Mouse (Mus musculus): ENCODE results near the gene Tbc1d15. TPM values are rescaled to one million over a fixed set of nuclear protein-coding genes. Genes with fewer than 3 reads are reported as not detected.

The Tbc1d15 gene
- 31.6 and 36.7 TPM in 2 replicates for polyA plus RNA-seq (2015; fragmentation: Nextera tagmentation; extraction: Ambion mirVana)

DNA sequence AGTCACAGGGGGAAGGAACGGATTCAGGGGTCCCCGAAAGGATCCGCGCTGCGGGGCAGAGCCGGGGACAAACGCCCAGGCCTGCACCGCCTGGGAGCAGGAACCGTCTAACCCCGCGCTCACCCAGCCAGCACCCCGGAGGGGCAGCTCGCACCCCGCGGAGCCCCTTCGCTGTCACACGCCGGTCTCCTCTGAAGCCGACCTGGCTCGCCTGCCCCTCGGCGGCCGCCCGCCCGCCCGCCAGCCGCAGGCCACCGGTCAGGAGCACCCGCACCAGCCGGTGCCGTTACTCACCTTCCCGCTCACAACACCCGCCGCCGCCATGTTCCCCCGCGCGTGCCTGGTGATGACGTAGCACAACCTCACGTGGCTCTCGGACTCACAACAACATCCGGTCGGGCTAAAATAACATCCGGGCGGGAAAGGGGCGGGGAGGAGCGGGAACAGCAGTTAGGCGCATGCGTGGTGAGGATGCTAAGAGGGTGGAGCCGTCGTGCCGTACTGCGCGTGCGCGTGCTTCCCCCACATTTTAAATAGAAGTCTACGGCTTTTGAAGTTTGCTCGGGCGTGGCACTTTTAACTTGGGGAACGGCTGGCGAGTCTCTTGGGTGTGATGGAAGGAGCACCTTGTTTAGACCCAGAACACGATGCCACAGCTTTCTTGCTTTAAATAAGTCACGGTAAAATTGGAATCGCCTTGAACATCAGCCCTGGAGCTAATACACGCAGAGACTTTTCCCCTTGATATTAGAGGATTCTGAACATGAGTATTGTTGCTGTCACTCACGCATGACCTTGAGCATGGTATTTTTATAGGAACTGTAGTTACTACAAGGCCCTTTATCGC, at the start of gene Tbc1d15:
Tbc1d15 (minus strand) TSS at position 380 of the 847 bp plus-strand sequence.
- H3K4me1 ChIP-seq (replicated peaks): peaks cover 31% of the 10 kb centered on the region
- peak within 1 kb of the TSS; percentile 93 for H3K4me3 ChIP-seq
- peak within 1 kb of the TSS; percentile 92 for H3K9ac ChIP-seq
- no peaks in the 10 kb centered on the region for H3K27me3 ChIP-seq
- ATAC-seq (ENCODE audit: low FRiP score): peak; percentile 97
- no peaks in the 10 kb centered on the region for H3K9me3 ChIP-seq
- 0 out of 2 replicates have a peak within 1 kb of the TSS, but pooled peaks have one; percentile 37 for H3K27ac ChIP-seq
- no peaks in the 10 kb centered on the region for H3K36me3 ChIP-seq
- WGBS: under 1% methylated on average over 67 of the region's 67 CpGs
- peak within 1 kb of the TSS; percentile 75 for H3K4me2 ChIP-seq

DNA sequence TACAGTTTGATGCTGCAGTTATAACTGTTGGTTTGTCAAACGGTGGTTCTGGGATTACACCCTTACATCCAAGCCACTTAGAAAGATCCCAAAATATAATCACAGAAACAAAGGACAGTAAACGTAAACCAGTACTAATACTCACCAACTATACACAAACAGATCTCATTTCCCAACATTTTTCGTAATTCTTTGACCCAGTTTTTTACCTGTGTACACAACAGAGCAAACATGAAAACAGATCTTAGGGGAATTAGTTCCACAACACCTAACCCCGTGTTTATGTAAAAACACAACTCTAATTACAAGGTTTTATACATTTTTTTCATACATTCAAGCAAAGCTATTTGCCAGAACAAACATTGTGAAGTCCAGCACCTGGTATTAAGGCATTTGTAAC, 47.4 kb upstream of the Tbc1d15 start:
- H3K27me3 ChIP-seq: no peaks in the 10 kb centered on the region
- no peaks in the 10 kb centered on the region for H3K9me3 ChIP-seq
- ATAC-seq (ENCODE audit: low FRiP score): no peak
- no peak overlapping the region for H3K9ac ChIP-seq
- no peak overlapping the region for H3K4me3 ChIP-seq
- H3K4me2 ChIP-seq: no peak overlapping the region
- WGBS: 92% methylated on average over 4 of the region's 4 CpGs
- H3K4me1 ChIP-seq (replicated peaks): no peaks in the 10 kb centered on the region
- peaks cover 68% of the 10 kb centered on the region for H3K36me3 ChIP-seq
- H3K27ac ChIP-seq: no peak overlapping the region

DNA sequence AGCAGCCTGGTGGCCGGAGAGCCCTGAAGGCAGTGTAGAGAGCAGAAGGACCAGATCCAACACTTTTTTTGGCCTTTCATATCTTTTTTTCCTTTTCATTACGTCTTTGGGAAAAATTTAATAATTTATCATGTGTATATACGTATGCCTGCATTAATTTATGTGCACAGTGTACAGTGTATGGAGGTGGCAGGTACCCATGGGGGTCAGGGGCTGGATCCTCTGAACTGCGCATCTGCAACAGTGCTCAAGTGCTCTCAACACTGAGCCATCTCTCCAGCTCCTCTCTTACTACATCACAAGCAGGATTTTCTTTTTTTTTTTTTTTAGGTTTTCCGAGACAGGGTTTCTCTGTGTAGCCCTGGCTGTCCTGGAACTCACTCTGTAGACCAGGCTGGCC, 46.3 kb upstream of the Tbc1d15 start:
- Histone ChIP-seq H3K36me3 (peaks cover 77% of the 10 kb centered on the region), H3K4me1 (replicated peaks) (no peaks in the 10 kb centered on the region), H3K27me3 (no peaks in the 10 kb centered on the region), H3K9me3 (no peaks in the 10 kb centered on the region), H3K27ac (no peak overlapping the region), H3K4me3 (no peak overlapping the region), H3K9ac (no peak overlapping the region), H3K4me2 (no peak overlapping the region)
- WGBS: 97% methylated on average over 5 of the region's 5 CpGs
- ATAC-seq (ENCODE audit: low FRiP score): no peak

DNA sequence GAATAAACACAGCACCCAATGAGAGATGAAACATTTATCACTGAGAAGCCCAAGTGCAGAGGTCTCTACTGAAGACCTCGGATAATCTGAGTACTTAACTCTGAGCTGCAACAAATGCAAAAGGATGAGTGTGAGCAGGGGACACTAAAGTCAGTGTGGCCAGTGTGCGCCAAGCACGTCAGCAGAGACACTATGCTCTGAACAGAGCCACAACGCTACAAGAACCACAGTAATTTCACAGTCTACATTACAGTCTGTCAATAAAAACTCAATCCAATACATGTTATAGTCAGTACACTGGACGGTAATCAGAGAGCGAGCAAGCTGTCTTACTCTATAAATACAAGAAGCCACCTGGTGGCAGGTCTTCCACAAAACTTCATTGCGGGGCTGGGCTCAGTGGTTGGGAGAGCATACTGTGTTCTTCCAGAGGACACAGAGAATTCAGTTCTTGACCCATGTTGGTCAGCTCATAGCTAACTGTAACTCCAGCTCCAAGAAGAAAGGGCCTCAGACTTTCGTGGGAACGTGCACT, 45.2 kb upstream of the Tbc1d15 start:
- Histone ChIP-seq H3K27me3 (no peaks in the 10 kb centered on the region), H3K4me2 (no peak overlapping the region), H3K9me3 (no peaks in the 10 kb centered on the region), H3K27ac (no peak overlapping the region), H3K36me3 (peaks cover 83% of the 10 kb centered on the region), H3K9ac (no peak overlapping the region), H3K4me1 (replicated peaks) (no peaks in the 10 kb centered on the region), H3K4me3 (no peak overlapping the region)
- ATAC-seq (ENCODE audit: low FRiP score): no peak
- 87% methylated on average over 9 of the region's 9 CpGs for WGBS

DNA sequence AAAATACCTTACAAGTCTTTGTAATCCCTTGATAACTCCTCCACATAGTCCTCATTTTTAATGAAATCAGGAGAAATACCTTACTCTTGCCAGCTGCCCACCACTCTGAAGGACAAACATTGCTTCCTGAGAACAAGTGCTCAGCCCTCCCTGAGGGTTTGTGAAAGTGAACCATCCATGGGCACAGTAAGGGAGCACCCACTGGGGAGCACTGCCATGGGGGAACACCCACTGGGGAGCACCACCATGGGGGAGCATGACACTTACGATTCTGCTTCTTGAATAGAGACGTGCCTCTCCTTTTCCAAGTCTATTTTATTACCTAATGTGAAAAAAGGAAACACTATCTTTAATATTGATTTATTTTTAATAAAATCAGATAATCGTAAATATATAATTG, 43.9 kb upstream of the Tbc1d15 start:
- Histone ChIP-seq H3K4me2 (no peak overlapping the region), H3K4me1 (replicated peaks) (no peaks in the 10 kb centered on the region), H3K36me3 (peaks cover 80% of the 10 kb centered on the region), H3K27ac (no peak overlapping the region), H3K4me3 (no peak overlapping the region), H3K9me3 (no peaks in the 10 kb centered on the region), H3K9ac (no peak overlapping the region), H3K27me3 (no peaks in the 10 kb centered on the region)
- 97% methylated on average over 3 of the region's 3 CpGs for WGBS
- ATAC-seq (ENCODE audit: low FRiP score): no peak

DNA sequence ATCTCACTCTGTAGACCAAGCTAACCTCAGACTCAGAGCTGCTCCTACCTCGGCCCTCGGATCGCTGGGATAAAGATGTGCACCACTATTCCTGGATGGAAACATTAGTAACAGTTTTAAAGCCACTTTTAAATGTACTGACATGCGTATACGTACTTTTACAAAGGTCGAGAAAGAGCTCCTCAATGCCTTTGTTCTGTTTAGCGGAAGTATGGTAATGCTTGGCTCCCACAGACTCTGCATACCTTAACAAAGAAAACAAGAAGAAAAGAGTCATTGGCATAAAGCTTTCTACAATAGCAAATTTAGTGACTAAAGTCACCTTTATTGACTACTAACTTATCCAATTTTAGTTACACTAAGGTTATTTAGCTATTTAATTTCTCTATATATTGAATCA, 43.4 kb upstream of the Tbc1d15 start:
- peaks cover 79% of the 10 kb centered on the region for H3K36me3 ChIP-seq
- no peaks in the 10 kb centered on the region for H3K9me3 ChIP-seq
- 79% methylated on average over 7 of the region's 7 CpGs for WGBS
- H3K27ac ChIP-seq: no peak overlapping the region
- H3K4me2 ChIP-seq: no peak overlapping the region
- no peak overlapping the region for H3K4me3 ChIP-seq
- H3K9ac ChIP-seq: no peak overlapping the region
- no peaks in the 10 kb centered on the region for H3K27me3 ChIP-seq
- no peak for ATAC-seq (ENCODE audit: low FRiP score)
- no peaks in the 10 kb centered on the region for H3K4me1 ChIP-seq (replicated peaks)

DNA sequence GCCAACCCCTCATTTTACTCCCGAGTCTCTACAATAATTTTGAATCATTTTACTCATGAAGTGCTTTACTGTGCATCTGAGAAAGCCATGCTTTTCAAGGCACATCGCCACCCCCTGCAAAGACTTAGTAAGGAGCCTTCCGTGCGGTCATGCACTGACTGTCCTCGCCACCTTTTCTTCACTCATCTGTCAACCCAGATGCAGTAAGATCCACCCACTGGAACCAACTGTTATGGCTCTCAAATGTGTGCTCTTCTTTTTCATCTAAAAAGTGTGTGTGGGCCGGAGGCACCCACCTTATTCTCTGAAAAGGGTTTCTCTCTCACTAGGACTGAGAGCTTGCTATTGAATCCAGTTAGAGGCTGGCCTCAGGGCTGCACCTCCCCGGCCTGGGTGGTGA, 42.7 kb upstream of the Tbc1d15 start:
- H3K9ac ChIP-seq: no peak overlapping the region
- no peak overlapping the region for H3K27ac ChIP-seq
- no peaks in the 10 kb centered on the region for H3K27me3 ChIP-seq
- no peak overlapping the region for H3K4me3 ChIP-seq
- no peaks in the 10 kb centered on the region for H3K9me3 ChIP-seq
- WGBS: 91% methylated on average over 7 of the region's 7 CpGs
- no peaks in the 10 kb centered on the region for H3K4me1 ChIP-seq (replicated peaks)
- H3K4me2 ChIP-seq: no peak overlapping the region
- peaks cover 78% of the 10 kb centered on the region for H3K36me3 ChIP-seq
- no peak for ATAC-seq (ENCODE audit: low FRiP score)

DNA sequence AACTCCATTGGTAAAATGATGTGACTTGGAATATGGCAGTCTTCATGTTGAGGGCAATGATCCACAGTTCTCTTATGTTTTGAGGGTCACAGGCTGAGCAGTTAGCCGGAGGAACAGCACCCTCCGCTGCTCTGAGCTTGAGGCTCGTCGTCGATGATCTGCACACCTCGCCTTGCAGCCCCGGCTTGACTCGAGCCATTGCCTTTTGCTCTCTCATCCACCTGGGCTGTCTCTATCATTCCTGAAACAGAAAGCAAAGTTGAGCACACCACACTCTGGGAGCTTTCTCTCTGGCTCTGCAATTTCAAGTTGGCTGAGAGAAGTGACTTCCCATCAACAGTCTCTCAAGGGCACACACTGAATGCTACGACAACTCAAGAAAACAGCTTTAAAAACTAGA, 39.4 kb upstream of the Tbc1d15 start:
- Histone ChIP-seq H3K27me3 (no peaks in the 10 kb centered on the region), H3K4me3 (no peak overlapping the region), H3K4me1 (replicated peaks) (no peaks in the 10 kb centered on the region), H3K9me3 (no peaks in the 10 kb centered on the region), H3K4me2 (no peak overlapping the region), H3K36me3 (peaks cover 78% of the 10 kb centered on the region), H3K9ac (no peak overlapping the region), H3K27ac (no peak overlapping the region)
- no peak for ATAC-seq (ENCODE audit: low FRiP score)
- 92% methylated on average over 9 of the region's 9 CpGs for WGBS

DNA sequence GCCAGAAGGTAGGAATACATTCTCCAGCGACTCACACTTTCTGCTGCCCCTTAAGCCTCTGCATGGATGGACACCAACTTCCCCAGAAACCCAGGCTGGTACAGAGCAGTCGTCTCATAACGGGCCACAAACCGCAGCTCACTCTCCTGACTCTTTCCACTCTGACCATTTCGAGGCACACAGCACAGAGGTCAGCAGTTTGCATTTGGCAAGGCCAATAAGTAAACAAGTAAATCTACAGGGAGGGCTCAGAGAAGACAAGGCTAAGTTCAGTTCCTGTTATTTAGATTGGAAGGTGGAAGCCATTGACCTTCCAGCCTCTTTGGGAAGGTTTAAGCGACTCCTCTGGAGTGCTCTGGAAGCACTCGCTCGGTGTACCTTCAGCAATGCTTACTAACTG, 37.6 kb upstream of the Tbc1d15 start:
- no peaks in the 10 kb centered on the region for H3K27me3 ChIP-seq
- H3K4me3 ChIP-seq: no peak overlapping the region
- no peaks in the 10 kb centered on the region for H3K4me1 ChIP-seq (replicated peaks)
- no peak for ATAC-seq (ENCODE audit: low FRiP score)
- no peak overlapping the region for H3K4me2 ChIP-seq
- H3K9me3 ChIP-seq: no peaks in the 10 kb centered on the region
- peaks cover 66% of the 10 kb centered on the region for H3K36me3 ChIP-seq
- 90% methylated on average over 8 of the region's 8 CpGs for WGBS
- no peak overlapping the region for H3K27ac ChIP-seq
- H3K9ac ChIP-seq: no peak overlapping the region

DNA sequence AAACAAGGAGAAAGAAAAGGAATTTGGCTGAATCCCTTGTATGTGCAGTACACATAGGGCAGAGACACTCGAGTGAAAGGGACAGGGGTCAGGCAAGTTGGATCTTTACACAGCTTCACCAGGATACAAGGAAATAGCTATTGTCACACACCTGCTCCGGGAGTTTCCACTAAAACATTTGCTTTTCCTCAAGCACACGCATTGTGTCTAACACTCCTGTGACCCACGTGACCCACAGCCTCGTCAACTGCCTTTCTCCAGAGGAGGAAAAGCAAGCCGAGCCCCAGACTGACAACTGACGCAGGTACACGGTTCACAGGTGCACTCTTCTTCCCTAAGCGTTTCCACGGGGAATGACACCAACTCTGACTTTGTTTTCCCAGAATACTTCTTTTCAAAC, 32.9 kb upstream of the Tbc1d15 start:
- no peaks in the 10 kb centered on the region for H3K4me1 ChIP-seq (replicated peaks)
- H3K36me3 ChIP-seq: peaks cover 27% of the 10 kb centered on the region
- no peak overlapping the region for H3K4me3 ChIP-seq
- H3K27ac ChIP-seq: no peak overlapping the region
- H3K9ac ChIP-seq: no peak overlapping the region
- H3K4me2 ChIP-seq: no peak overlapping the region
- ATAC-seq (ENCODE audit: low FRiP score): no peak
- WGBS: 80% methylated on average over 10 of the region's 10 CpGs
- H3K9me3 ChIP-seq: no peaks in the 10 kb centered on the region
- H3K27me3 ChIP-seq: no peaks in the 10 kb centered on the region

DNA sequence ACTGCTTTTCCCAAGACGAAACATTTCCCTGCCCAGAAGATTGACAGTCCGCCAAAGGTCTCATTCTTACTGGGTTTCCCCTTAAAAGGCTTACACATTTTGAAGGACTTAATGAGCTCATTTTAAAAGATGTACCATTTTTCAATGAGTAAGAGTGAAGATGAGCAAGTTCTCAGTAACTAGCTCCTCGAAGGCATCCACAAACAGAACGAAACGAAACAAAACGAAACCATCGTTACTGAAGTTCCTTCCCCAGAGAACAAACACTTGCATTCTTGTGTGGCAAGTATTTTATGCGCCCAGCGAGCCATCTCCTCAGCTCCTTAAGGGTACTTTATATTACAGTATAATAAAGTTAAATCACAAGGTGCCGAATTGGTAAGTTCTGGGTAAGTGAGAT, 30.1 kb upstream of the Tbc1d15 start:
- H3K9me3 ChIP-seq: no peaks in the 10 kb centered on the region
- no peaks in the 10 kb centered on the region for H3K27me3 ChIP-seq
- no peak overlapping the region for H3K4me2 ChIP-seq
- H3K4me3 ChIP-seq: no peak overlapping the region
- peaks cover 6% of the 10 kb centered on the region for H3K36me3 ChIP-seq
- H3K9ac ChIP-seq: no peak overlapping the region
- ATAC-seq (ENCODE audit: low FRiP score): no peak
- 95% methylated on average over 10 of the region's 10 CpGs for whole genome bisulfite sequencing
- H3K27ac ChIP-seq: no peak overlapping the region
- no peaks in the 10 kb centered on the region for H3K4me1 ChIP-seq (replicated peaks)

DNA sequence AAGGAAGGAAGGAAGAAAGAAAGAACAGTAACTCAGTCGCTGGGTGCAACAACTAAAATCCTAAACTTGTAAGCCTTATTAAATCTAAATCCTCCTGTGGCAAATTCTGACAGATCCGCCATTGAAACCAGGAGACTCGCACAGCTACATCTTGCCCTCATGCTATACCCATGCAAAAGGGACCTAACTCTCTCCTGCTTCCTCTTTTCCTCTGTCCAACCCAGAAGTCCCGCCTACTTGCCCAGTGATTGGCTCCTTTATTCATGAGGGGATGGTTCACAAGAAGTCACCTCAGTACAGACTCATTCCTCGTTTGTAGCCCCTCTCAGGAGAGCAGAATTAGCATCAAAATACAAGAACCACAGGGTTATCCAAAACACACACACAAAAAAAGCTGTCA, 20.4 kb upstream of the Tbc1d15 start:
- ATAC-seq (ENCODE audit: low FRiP score): no peak

More for the DNA sequence above, 20.4 kb upstream of the Tbc1d15 start:
- 50% methylated on average over 5 of the region's 5 CpGs for WGBS
- Histone ChIP-seq H3K9ac (no peak overlapping the region), H3K4me3 (no peak overlapping the region), H3K27ac (no peak overlapping the region), H3K4me1 (replicated peaks) (no peaks in the 10 kb centered on the region), H3K4me2 (no peak overlapping the region), H3K27me3 (no peaks in the 10 kb centered on the region), H3K9me3 (no peaks in the 10 kb centered on the region), H3K36me3 (no peaks in the 10 kb centered on the region)

Data from hindbrain, embryonic 13.5 days (tissue).